Mouse (Mus musculus): ENCODE results near the gene Fli1.

Gene Fli1

DNA sequence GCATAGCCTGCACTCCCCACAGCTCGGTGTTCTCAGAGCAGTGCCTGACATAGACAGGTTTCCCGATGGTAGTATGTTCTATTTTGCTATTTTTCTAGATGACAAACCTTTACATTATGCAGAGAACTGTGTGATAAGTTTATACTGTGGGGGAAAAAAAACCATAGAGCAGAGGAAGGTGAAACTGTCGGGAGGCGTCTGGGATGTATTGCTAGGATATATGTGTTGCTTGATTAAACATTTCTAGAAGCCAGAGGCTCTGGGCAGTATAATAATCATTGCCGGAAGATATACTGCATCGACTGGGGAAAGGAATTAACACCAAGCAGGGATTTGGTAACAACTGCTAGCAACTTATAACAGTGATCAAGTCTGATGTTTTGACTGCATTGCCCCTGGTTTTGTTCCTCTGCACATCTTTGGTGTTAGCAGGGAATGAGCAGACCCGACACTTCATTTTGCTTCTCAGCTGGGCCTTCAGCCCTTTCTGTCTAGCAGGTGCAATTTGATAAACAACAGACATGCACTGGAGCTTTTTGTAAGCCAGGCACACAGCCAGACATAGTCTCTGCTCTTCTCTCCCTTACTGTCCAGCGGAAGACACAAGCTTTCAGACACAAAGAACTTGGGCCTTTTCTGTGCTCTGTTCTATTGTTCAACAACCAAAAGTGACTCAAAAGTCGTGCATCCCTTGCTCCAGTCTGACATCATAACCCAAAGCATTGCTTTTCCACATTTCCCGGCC lies 129.7 kb downstream of the Fli1 start:
- DNase-seq (ENCODE audit: low read depth in 1 of 2, low spot score in 2 of 2): no peak

DNA sequence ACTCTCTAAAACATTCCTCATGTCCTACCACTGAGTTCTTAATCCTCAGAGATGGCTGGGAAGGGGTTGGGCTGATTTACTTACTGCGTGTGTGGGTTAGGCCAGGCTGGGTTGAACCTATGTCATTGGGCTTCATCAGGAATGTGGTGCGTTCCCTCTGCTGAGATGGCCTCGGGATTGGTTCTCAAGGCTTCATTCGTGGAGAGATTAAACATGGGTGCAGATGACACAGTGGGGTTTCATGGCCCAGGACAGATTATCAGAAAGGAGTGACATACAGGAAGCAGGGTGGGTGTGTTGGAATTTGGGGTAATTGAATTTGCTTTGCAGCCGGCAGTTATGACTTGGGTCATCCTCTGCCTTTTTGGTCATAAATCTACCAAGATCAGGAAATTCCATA lies 131.2 kb downstream of the Fli1 start:
- DNase-seq (ENCODE audit: low read depth in 1 of 2, low spot score in 2 of 2): no peak

DNA sequence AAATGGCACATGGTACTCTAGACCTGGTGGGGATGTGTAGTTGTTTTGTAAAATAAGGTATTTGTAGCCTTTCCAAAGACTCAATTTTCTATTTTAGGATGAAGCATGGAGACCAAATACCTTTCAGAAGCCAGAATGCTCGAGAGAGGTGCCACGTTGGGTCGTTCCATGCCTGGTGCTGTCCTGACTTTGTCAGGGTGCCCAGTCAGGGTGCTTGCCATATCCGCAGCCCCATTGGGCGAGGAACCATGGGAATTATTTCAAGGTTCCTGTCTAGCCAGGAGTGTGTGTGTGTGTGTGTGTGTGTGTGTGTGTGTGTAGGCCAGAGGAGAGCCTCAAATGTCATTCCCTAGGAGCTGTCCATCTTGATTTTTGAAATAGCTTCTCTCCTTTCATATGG lies 132.0 kb downstream of the Fli1 start:
- DNase-seq (ENCODE audit: low read depth in 1 of 2, low spot score in 2 of 2): no peak

DNA sequence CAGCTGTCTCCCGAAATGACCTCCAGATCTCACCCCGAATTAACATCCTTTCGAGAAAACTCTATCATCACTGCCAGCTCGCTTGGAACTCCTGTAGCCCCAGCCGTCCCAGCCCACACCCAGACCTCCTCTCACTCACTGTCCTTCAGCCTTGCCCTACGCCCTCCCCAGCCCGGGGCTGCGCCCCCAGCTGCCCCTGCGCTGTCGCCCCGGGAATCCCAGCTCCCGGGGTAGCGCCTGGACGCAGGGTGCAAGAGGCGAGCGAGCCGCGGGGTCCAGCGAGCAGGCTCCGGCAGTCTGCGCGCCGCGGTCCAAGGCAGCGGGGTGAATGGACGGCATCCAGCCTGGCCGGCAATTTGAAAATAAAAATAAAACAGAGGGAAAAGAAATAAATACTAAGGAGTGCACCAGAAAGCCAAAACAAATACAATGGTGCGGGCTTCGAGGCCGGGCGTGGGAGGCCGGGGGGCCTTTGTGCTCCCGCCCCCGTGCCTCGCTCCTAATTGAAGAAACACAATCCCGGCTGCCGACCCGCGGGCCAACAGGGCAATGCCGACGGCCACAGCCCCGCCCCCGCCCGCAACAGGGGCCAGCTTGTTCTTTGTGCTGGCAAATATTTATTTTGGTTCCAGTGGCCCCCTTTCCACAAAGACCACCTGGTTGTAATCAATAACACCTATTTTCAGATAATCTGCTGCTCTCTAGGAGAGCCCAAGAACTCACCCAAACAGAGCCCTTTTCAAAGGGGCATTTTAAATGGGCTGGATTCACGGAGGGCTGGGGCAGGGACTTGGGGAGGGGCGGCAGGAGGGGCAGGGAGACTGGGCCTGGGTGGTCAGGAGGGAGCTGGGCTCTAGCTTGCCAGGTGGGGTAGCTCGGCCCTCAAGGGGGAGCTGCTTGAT lies 133.3 kb downstream of the Fli1 start:
- DNase-seq (ENCODE audit: low read depth in 1 of 2, low spot score in 2 of 2): no peak

GRCm38 (mm10) chr9:32408730-32409059 lies 134.0 kb downstream of the Fli1 start:
- DNase-seq (ENCODE audit: low read depth in 1 of 2, low spot score in 2 of 2): no peak

GRCm38 (mm10) chr9:32405191-32405925 lies 137.3 kb downstream of the Fli1 start:
- no peak for DNase-seq (ENCODE audit: low read depth in 1 of 2, low spot score in 2 of 2)

GRCm38 (mm10) chr9:32400662-32401161 lies 141.9 kb downstream of the Fli1 start:
- no peak for DNase-seq (ENCODE audit: low read depth in 1 of 2, low spot score in 2 of 2)

GRCm38 (mm10) chr9:32400212-32400611 lies 142.4 kb downstream of the Fli1 start:
- no peak for DNase-seq (ENCODE audit: low read depth in 1 of 2, low spot score in 2 of 2)

GRCm38 (mm10) chr9:32394761-32395161 lies 147.9 kb downstream of the Fli1 start:
- DNase-seq (ENCODE audit: low read depth in 1 of 2, low spot score in 2 of 2): no peak

DNA sequence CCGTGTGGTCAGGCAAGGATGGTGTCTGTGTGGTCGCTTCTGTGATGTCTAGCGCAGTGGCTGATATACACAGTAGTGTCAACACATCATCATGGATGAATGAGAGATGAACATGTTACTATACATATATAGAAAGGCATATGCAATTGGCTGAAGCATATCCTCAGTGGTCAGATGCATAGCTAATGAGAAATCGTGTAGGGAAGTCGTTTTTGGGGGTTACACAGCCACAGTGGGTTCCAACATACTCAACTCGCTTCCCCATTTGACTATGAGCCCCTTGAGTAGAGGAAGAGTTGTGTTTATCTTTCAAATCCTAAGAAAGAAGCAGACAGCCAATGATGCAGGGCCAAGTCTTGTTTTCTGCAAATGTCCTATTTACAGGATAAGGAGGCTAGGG lies 149.9 kb downstream of the Fli1 start:
- DNase-seq (ENCODE audit: low read depth in 1 of 2, low spot score in 2 of 2): no peak

GRCm38 (mm10) chr9:32391701-32392100 lies 151.0 kb downstream of the Fli1 start:
- DNase-seq (ENCODE audit: low read depth in 1 of 2, low spot score in 2 of 2): no peak

GRCm38 (mm10) chr9:32391092-32391491 lies 151.6 kb downstream of the Fli1 start:
- DNase-seq (ENCODE audit: low read depth in 1 of 2, low spot score in 2 of 2): no peak

DNA sequence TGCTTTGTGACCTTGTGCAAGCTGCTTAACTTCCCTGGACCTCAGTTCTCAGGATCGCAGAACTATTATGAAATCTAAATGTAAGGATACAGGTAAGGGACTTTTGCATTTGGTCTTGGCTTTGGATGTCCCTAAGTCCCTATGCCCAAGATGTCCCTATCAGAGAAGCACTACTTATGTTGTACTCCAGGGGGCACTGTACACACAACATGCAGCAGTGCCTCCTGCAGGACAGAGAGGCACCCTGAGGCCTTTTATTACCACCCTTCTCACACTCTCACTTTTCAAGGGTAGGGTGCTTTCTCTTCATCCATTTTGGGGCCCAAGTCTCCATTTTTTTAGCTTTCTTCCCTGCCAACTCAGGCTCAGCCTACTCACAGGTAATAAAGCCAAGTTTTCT lies 154.5 kb downstream of the Fli1 start:
- DNase-seq (ENCODE audit: low read depth in 1 of 2, low spot score in 2 of 2): no peak

DNA sequence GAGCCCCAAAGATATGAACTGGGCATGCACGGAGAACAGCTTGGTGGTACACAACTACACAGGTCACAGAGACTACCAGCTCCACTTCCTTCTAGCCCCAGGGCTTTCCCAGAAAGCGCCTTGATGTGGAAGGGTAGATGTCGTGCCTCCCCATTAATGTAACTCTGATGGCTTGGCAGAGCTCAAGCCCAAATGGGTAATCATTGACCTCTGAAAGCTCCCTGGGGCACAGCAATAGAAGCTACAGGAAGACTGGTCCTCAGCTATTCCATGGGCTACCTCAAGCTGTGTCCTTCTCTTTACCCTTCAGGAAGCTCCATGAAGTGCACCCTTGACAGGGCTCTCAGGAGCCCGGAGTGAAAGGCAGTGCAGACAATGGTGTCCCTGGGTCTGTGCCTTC lies 157.8 kb downstream of the Fli1 start:
- no peak for DNase-seq (ENCODE audit: low read depth in 1 of 2, low spot score in 2 of 2)

DNA sequence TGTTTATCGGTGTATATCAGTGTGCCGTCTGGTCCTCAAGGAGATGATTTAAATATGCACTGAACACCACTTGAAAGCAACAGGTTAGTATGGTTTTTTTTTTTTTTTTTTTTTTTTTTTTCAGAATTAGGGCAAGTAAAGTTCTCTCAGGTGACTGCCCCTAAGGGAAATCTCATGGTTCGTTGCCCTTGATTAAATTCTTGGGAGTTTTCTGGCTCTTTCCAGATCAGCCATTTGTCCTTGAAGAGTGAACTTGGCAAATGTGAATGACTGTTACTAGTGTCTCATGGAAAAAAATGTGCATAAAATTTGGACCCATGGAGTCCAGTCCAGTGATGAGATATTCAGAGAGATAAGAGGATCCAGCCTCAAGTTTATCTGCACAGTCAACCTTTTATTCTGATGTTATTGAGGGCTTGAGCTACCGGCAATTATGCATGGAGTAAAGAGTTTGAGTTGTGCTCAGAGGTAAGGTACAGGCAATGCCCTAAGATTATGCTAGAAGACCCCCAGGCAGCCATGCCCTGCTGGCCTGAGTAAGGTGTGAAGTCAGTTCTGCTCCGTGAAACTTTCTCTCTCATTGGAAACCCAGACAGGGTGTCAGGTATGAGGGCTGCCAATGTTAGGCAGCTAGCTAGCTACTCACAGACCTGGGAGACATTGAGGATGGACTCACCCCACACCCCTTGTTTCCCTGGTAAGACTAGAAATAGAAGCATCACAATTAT lies 165.6 kb downstream of the Fli1 start:
- no peak for DNase-seq (ENCODE audit: low read depth in 1 of 2, low spot score in 2 of 2)

DNA sequence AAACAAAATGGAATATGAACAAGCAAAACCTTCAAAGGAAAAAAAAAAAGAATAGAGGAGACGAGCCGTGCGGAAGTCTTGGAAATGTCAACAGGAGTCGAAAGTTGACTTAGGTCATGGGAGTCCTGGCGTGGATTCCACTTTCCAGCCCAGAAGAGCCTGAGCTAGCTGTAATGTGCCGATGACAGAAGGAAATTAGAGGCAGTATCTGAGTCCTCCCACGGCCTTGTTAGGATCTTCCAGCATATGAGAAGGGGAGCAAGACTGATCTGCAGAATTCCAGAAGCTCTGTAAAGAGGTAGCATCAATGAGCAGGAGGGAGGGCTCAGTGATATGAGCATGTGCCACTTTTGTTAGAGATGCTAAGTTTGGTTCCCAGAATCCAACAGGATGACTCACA lies 166.6 kb downstream of the Fli1 start:
- no peak for DNase-seq (ENCODE audit: low read depth in 1 of 2, low spot score in 2 of 2)

DNA sequence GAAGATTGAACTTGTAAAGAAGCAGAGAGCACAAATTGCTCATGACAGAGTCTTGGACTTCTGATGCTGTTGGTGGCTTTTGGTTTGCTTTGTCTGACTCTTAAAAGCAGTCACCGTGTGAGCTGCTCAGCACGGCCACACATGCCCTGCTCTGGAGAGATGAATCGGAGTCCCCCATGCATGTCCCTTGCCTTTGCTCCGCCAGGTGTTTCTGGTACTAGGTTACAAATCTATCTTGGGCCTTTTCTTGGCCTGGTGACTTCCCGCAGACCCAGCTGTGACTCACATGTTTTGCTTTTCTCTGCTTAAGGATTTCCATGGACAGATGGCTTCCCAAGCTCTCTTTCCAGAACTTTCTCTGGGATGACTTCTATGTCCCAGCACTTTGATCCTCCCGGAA lies 169.0 kb downstream of the Fli1 start:
- no peak for DNase-seq (ENCODE audit: low read depth in 1 of 2, low spot score in 2 of 2)
